Mouse (Mus musculus) lung, adult 2 months (tissue): ENCODE data around the gene Pth2. TPM values are rescaled to one million over a fixed set of nuclear protein-coding genes. Genes with fewer than 3 reads are reported as not detected.
"Not testable (repeated sequence)": the region's sequence is repeated elsewhere in the genome, so short reads cannot be mapped to it uniquely, and the experiment has no call there.

Experiments used
- DNase-seq: peaks from one replicate; pipeline ENCODE4 v3.0.0; 2022
- H3K4me1 ChIP-seq: fragments of 200-500 bp; 2 replicates; pipeline ENCODE4 v1.6.1; 2011; ENCODE audit warnings: low read length; ENCODE audit not compliant: control insufficient read depth, insufficient read depth
- H3K4me3 ChIP-seq: fragments of 200-500 bp; replicated peaks from 2 replicates; pipeline ENCODE3; 2011; ENCODE audit warnings: low read depth, mild to moderate bottlenecking, control low read depth, low read length; ENCODE audit errors: extremely low read depth
- CTCF ChIP-seq: fragments of 200-500 bp; IDR thresholded peaks from 2 replicates; pipeline ENCODE4 v1.5.1; 2011; ENCODE audit warnings: mild to moderate bottlenecking, low read length, control low read depth; ENCODE audit not compliant: insufficient read depth
- POLR2A ChIP-seq: fragments of 200-500 bp; IDR thresholded peaks from 2 replicates; pipeline ENCODE4 v1.6.1; 2011; ENCODE audit warnings: low read depth, mild to moderate bottlenecking, control low read depth, low read length, borderline replicate concordance; ENCODE audit errors: extremely low read depth
- WGBS: fragments of 180-500 bp; shearing (Covaris S2); methylation state at CpG from one replicate; pipeline ENCODE4 v1.1.7; 2018; 5-methylcytosine and 5-hydroxymethylcytosine counted together
- polyA plus RNA-seq: library from polyadenylated mRNA; depleted of rRNA; stranded (reverse); fragments of >200 nt; gene quantifications from 2 replicates; pipeline ENCODE4 v1.2.3, GENCODE M21; 2012

Pth2 gene
- polyA plus RNA-seq, 1 experiment, result not detected

DNA sequence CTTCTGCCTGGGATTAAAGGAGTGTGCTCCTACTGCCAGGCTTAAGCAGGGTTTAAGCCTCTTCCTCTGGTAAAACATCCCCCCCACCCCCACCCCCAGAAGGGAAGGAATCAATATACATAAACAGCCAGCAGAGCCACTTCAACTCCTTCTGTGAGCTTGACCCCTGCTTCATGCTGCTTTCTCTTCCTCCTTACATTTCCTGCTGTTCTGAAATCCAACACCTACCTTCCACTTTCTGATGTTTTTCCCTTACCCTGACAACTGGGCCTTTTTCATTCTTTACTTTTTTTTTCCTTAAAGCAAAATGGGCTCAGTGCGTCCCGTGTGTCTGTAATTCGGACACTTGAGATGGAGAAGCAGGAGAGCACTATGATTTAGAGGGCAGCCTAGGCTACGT lies 30.5 kb upstream of the Pth2 start:
- WGBS, result 61% methylated on average over 4 of the region's 4 CpGs
- Histone ChIP-seq H3K4me3 (no peak overlapping the region), H3K4me1 (peaks cover 6% of the 10 kb centered on the region)
- no peak for TF ChIP-seq POLR2A
- TF ChIP-seq CTCF, result no peak
- DNase-seq, result no peak

DNA sequence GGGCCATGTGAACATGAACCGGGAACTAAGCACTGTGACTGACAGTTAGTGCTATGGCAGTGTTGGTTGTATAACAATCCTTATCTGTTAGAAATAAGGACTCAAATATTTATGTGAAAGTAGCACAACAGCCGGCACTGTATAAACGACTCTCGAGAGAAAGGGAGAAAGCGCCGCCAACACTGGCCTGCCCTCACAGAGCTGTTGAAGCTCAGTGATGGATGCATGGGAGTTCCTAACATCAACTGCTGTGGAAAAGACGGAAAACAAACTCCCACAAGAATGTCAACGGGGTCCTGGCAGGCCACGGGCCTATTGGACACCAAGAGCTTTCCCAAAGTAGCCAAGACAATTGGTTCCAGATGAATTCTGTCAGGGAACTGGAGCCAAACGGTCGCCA lies 29.5 kb upstream of the Pth2 start:
- Histone ChIP-seq H3K4me3 (no peak overlapping the region), H3K4me1 (peaks cover 6% of the 10 kb centered on the region)
- WGBS, result 25% methylated on average over 11 of the region's 11 CpGs
- no peak for DNase-seq
- TF ChIP-seq POLR2A (peak; percentile 17; the same call in 1 of the 2 replicates), CTCF (no peak)

DNA sequence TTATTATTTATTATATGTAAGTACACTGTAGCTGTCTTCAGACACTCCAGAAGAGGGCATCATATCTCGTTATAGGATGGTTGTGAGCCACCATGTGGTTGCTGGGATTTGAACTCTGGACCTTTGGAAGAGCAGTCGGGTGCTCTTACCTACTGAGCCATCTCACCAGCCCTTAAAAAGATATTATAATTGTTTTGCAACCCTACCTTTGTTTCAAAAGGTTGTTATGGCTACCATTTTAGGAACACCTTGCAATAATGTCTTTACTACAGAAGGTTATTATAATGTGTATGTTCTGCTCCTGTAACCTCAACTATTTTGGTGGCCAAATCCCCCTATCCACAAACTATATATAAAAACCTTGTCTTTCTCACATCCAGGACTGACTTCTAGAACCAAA lies 27.7 kb upstream of the Pth2 start:
- WGBS, result 93% methylated on average over 2 of the region's 2 CpGs
- not testable (repeated sequence) for H3K4me1 ChIP-seq, DNase-seq, H3K4me3 ChIP-seq

DNA sequence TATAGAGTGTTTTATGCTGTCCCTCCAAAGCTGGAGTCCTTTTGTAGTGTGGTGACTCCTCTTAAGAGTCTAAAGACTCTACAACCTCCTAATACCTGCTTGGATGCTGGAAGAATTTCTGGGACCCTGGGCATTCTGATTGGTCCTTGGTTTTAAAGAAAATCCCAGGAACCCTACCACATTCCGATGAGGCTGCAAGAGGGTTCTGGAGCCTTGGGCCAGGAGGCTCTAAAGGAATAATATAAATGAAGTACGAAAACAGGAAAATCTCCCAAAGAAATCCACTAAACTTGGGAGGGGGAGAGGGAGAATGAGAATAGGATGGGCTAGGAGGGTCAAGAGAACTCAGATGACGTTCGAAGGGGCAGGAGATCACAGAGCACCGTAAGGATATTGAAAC lies 27.2 kb upstream of the Pth2 start:
- Histone ChIP-seq H3K4me3 (peak overlapping the region; percentile 93), H3K4me1 (peaks cover 6% of the 10 kb centered on the region)
- 3% methylated on average over 5 of the region's 5 CpGs for WGBS
- TF ChIP-seq CTCF, result no peak
- TF ChIP-seq POLR2A, result no peak
- no peak for DNase-seq

DNA sequence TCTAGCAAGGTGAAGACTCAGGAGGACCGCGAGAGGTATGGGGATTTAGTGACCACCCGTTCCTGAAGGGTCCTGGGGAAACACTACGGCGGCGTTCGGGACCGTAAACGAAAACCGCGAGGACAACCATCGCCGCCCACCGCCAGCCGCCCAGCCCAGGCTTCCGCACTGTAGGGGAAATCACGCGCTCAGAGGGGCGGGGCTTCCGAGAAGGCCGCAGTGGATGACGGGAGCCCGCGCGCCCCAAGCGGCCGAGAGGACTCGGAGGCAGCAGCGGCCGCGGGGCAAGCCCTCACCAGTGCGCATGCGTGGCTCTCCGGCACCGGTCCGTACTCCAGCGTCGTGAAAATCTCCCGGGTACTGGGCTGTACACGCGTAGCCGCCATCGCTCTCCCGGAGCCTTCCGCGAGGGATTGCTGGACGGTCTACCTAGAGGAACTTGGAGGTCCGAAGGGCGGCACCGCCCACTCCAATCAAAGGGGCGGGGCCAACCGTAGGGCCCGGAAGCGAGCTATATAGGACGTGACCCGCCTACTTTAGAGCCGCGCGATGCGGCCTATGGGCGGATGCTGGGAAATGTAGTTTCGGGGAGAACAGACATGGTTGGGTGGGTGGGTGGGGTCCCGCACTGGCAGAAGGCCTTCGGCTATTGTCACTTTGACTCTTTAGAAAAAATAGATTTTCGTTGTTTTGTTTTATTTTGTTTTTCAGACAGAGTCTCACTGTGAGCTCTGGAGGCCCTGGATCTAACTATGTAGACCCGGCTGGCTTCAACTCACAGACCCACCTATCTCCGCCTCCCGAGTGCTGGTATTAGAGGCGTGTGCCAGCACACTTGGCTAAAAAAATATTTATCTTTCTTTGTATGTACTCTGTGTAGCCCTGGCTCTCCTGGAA lies 26.5 kb upstream of the Pth2 start, which contains the start of the genes Pih1d1 and Aldh16a1:
Gene Pih1d1 (plus strand): TSS at position 208 of the 897 bp plus-strand sequence.
Gene Aldh16a1 (minus strand): TSS at position 489 of the 897 bp plus-strand sequence.
- DNase-seq, result peak; percentile 97
- Histone ChIP-seq H3K4me3 (peak within 1 kb of the TSS; percentile 93), H3K4me1 (peaks cover 6% of the 10 kb centered on the region)
- no peak for TF ChIP-seq CTCF
- peak; percentile 96 for TF ChIP-seq POLR2A
- WGBS, result 1% methylated on average over 69 of the region's 69 CpGs

DNA sequence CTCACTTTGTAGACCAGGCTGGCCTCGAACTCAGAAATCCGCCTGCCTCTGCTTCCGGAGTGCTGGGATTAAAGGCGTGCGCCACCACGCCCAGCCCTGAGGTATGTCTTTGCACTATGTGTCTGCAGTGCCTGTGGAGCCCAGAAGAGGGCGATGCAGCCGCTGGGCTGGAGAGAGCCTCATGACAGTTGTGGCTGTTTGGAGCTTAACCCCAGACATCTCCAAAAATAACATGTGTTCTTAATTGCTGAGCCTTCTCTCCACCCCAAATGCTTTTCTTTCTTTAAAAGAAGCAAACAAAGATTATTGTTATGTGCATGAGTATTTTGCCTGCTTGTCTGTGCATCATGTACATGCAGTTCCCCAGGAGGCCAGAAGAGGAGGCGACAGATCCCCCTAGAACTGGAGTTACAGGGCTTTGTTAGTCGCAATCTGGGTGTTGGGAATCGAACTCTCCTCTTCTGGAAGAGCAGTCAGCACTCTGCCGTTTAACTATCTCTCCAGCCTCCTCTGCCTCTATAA lies 25.7 kb upstream of the Pth2 start:
- no peak overlapping the region for H3K4me3 ChIP-seq
- peaks cover 6% of the 10 kb centered on the region for H3K4me1 ChIP-seq
- no peak for DNase-seq
- TF ChIP-seq CTCF (peak; percentile 46), POLR2A (no peak)
- 70% methylated on average over 12 of the region's 12 CpGs for WGBS

DNA sequence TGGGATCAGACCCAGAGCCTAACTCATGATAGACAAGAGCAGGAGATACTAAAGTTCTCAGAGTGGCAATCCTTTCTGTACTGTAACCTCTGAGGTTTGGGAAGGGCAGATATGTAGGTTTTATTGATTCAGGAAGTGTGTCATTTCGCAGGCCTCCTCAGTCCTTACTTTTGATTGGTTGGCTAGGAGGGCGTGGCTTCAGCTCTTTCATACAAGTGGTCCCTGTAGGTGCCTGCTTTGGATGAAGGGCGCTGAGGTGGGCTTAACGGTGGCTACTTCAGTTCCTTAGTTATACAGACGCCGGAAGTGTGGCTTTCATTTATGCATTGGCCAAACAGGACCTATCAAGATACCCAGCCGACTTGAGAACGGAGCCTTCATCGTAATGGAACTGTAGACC lies 25.2 kb upstream of the Pth2 start:
- TF ChIP-seq POLR2A (no peak), CTCF (no peak)
- WGBS, result 86% methylated on average over 9 of the region's 9 CpGs
- Histone ChIP-seq H3K4me3 (no peak overlapping the region), H3K4me1 (peaks cover 4% of the 10 kb centered on the region)
- DNase-seq, result no peak

DNA sequence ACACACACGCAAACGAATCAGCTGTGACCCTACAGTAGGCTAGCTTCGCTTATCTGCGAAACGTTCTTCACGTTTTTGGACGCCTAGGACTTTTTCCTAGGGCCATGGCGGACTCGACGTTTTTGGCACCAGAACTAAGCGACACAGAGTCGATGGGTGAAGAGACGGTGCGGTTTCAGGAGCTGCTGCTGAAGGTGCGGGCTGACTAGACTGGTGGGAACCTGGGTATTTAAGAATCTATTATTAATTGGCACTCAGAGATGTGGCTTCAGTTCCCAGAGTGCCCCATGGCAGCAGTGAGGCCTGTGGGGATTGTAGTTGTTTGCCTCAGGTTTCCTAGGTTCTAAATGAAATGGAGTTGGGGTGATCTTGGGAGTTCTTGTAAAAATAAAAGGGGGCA lies 24.6 kb upstream of the Pth2 start:
- no peak overlapping the region for H3K4me3 ChIP-seq
- H3K4me1 ChIP-seq, result peaks cover 4% of the 10 kb centered on the region
- DNase-seq, result no peak
- TF ChIP-seq CTCF (no peak), POLR2A (no peak)
- 93% methylated on average over 15 of the region's 15 CpGs for WGBS

DNA sequence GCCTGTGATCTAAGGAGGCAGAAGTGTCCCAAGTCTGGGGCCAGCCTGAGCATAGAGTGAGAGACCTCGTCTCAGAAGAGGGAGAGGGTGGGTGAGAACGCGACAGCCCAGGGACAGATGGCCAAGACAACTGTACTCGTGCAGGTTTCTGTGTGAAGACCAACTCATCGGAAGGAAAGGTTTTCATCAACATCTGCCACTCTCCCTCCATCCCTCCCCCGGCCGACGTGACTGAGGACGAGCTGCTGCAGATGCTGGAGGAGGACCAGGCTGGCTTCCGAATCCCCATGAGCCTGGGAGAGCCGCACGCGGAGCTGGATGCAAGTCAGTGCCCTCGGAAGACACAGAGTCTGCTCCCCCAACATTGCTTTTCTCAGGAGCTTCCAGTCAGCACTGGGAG lies 23.3 kb upstream of the Pth2 start:
- 88% methylated on average over 14 of the region's 14 CpGs for WGBS
- Histone ChIP-seq H3K4me1 (no peaks in the 10 kb centered on the region), H3K4me3 (no peak overlapping the region)
- TF ChIP-seq CTCF (no peak), POLR2A (no peak)
- no peak for DNase-seq

DNA sequence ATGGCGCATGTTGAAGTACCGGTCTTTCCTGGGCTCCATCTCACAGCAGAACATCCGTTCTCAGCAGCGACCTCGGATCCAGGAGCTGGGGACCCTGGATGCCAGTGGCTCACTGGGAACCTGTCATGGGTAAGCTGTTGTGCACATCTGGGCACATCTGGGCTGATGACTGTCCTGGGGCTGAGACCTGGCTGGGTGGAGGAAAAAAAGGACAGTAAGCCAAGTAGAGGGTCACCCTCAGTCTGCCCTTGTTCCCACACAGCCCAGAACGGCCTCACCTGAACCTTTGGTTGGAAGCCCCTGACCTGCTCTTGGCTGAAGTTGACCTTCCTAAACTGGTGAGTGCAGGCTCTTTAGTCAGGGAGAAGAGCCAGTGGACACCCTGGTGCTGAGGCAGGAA lies 21.8 kb upstream of the Pth2 start:
- no peak for TF ChIP-seq POLR2A
- no peak for TF ChIP-seq CTCF
- DNase-seq, result no peak
- Histone ChIP-seq H3K4me3 (no peak overlapping the region), H3K4me1 (no peaks in the 10 kb centered on the region)
- WGBS, result 93% methylated on average over 6 of the region's 6 CpGs
